Mouse (Mus musculus): ENCODE data around the gene Tmem14a. TPM values are rescaled to one million over a fixed set of nuclear protein-coding genes. Genes with fewer than 3 reads are reported as not detected.

Tmem14a gene
- polyA plus RNA-seq (2014; fragmentation: Illumina TruSeq; extraction: RNeasy Lipid Tissue Mini Kit (QIAGEN cat#74804); ENCODE audit: insufficient read depth, low read depth, low replicate concordance), result 10.1 TPM

DNA sequence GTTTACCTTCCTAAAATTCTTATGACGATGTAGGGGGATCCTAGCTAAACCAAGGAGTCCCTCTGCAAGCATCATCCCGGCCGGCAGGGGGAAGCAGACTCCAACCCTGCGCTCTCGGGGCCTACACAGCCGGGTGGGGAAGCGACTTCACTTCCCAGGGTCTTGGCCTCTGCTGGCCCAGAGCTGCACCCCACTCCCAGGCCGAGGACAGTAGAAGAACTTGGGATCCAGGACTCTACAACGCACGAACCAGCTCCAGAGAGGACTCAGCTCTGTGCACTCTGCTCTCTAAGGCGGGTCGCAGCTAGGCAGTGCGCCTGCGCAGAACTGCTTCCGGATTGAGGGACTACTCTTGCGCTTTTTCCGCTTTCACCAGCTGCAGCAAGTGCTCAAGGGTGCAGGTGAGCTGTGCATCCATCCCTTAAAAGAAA lies at the start of gene Tmem14a:
Gene Tmem14a, plus strand, starts transcription at position 87 of the 431 bp plus-strand sequence.

DNA sequence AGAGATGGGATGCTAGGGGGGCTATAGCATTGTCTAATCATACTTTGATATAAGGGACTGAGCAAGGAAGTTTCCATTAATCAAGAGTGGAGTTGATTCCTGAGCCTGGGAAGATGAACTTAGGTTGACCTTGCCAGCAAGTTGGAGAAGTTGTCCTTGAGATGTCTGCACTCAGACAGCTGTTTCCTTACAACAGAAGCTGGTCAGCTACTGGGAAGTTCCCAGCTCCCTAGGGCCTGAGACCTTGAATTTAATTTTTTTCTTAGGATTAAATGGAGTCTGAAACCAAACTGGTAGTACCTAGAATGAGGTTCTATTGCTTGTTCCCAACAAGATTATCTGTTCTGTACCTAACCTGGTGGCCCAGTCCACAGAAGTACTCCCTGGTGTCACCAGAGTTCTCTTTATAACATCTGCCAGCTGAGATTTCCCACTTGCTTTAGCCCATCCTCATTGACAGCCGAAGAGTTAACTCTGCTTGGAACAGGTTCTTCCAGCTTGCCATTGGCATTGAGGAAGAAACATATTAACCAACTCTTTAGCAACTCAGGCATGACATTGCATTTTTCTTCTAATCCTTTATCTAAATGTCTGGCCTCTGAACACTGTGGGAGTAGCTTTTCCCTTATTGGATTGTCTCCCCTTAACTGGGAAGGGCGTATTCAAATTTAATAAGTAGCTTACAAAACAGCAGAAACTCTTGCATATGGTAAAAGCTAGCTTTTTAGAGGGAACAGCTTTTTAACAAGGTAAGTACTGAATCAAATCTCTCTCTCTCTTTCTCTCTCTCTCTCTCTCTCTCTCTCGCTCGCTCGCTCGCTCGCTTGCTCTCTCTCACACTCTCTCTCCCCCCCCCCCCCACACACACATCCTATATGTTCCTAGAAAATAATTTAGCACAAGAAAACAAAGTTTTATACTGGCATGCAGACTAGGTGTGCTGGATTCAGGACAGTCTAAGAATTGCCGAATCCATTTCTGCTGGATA lies 21.8 kb downstream of the Tmem14a start, which contains the start of gene Gsta3:
Gene Gsta3, plus strand, starts transcription at position 679 of the 988 bp plus-strand sequence.

Other genes with a start within 250 kb of the Tmem14a start
- 2.5 TPM for gene Tram2, start 139.3 kb upstream of the Tmem14a start, polyA plus RNA-seq (2014; fragmentation: Illumina TruSeq; extraction: RNeasy Lipid Tissue Mini Kit (QIAGEN cat#74804); ENCODE audit: insufficient read depth, low read depth, low replicate concordance)
- gene Gsta3, start 22.0 kb downstream of the Tmem14a start, polyA plus RNA-seq (2014; fragmentation: Illumina TruSeq; extraction: RNeasy Lipid Tissue Mini Kit (QIAGEN cat#74804); ENCODE audit: insufficient read depth, low read depth, low replicate concordance), result 285 TPM
- gene Khdc1a, start 131.1 kb downstream of the Tmem14a start, polyA plus RNA-seq (2014; fragmentation: Illumina TruSeq; extraction: RNeasy Lipid Tissue Mini Kit (QIAGEN cat#74804); ENCODE audit: insufficient read depth, low read depth, low replicate concordance), result 0.41 TPM
- 0.12 TPM for gene Khdc1c, start 149.8 kb downstream of the Tmem14a start, polyA plus RNA-seq (2014; fragmentation: Illumina TruSeq; extraction: RNeasy Lipid Tissue Mini Kit (QIAGEN cat#74804); ENCODE audit: insufficient read depth, low read depth, low replicate concordance)
- 0.10 TPM for gene Khdc1b, start 165.0 kb downstream of the Tmem14a start, polyA plus RNA-seq (2014; fragmentation: Illumina TruSeq; extraction: RNeasy Lipid Tissue Mini Kit (QIAGEN cat#74804); ENCODE audit: insufficient read depth, low read depth, low replicate concordance)